Mouse (Mus musculus) bone marrow, adult 2 months (tissue): Measurements from ENCODE around the gene Dus2. TPM values are rescaled to one million over a fixed set of nuclear protein-coding genes. Genes with fewer than 3 reads are reported as not detected.
"Not testable (repeated sequence)": the region's sequence is repeated elsewhere in the genome, so short reads cannot be mapped to it uniquely, and the experiment has no call there.

Experiments used
- H3K27ac ChIP-seq: fragments of 200-500 bp; 2 replicates; pipeline ENCODE4 v1.5.1; 2012; ENCODE audit warnings: low read depth, mild to moderate bottlenecking, control low read depth, inconsistent platforms, low read length; ENCODE audit not compliant: control insufficient read depth, poor library complexity, insufficient read depth
- H3K4me1 ChIP-seq: fragments of 200-500 bp; 2 replicates; pipeline ENCODE4 v1.6.1; 2011; ENCODE audit warnings: low read length; ENCODE audit not compliant: control insufficient read depth, insufficient read depth
- H3K4me3 ChIP-seq: fragments of 200-500 bp; replicated peaks from 2 replicates; pipeline ENCODE3; 2011; ENCODE audit warnings: mild to moderate bottlenecking, low read depth, low read length, control low read depth; ENCODE audit not compliant: control insufficient read depth
- CTCF ChIP-seq: fragments of 200-500 bp; IDR thresholded peaks from 2 replicates; pipeline ENCODE4 v1.5.1; 2011; ENCODE audit warnings: low read length, control low read depth; ENCODE audit not compliant: control insufficient read depth, insufficient read depth
- POLR2A ChIP-seq: fragments of 200-500 bp; IDR thresholded peaks from 2 replicates; pipeline ENCODE4 v1.6.1; 2011; ENCODE audit warnings: low read depth, mild to moderate bottlenecking, control low read depth, low read length, borderline replicate concordance; ENCODE audit not compliant: control insufficient read depth
- WGBS: fragments of 180-500 bp; shearing (Covaris S2); methylation state at CpG from one replicate; pipeline ENCODE4 v1.1.7; 2018; 5-methylcytosine and 5-hydroxymethylcytosine counted together
- polyA plus RNA-seq: library from polyadenylated mRNA; stranded (reverse); fragments of >200 nt; gene quantifications from 2 replicates; pipeline ENCODE4 v1.2.4, GENCODE M21; 2011; ENCODE audit warnings: low replicate concordance; ENCODE audit not compliant: missing spikeins, insufficient read depth, insufficient read length

The Dus2 gene
- polyA plus RNA-seq, 1 experiment: 13.5 TPM

DNA sequence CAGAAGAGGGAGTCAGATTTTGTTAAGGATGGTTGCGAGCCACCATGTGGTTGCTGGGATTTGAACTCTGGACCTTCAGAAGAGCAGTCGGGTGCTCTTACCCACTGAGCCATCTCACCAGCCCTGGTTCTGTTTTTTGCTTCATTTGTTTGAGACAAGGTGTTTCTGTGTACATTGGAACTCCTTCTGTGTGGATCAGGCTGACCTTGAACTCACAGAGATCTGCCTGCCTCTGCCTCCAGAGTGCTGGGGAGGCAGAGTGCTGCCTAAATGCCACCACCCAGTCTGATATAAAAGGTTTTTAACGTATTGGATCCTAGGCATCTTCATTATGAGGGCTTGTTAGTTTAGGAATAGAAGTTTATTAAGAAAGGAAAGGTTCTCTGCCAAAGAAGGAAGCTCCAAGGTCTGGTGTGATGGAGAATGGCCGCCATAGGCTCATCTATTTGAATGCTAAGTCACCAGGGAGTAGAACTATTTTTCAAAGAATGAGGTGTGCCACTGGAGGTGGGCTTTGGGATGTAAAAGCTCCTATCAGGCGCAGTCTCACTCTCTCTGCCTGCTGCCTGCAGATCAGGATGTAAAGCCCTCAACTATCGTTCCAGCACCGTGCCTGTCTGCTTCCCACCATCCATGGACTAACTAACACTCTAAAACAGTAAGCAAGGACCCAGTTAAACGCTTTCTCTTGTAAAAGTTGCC, 20.0 kb upstream of the Dus2 start:
- Histone ChIP-seq H3K4me1 (no peaks in the 10 kb centered on the region), H3K4me3 (no peak overlapping the region), H3K27ac (no peak overlapping the region)
- TF ChIP-seq CTCF: no peak
- no peak for TF ChIP-seq POLR2A
- 82% methylated on average over 8 of the region's 8 CpGs for WGBS

GRCm38 (mm10) chr8:105975363-105975762, 15.8 kb upstream of the Dus2 start:
- H3K4me3 ChIP-seq: no peak overlapping the region
- H3K4me1 ChIP-seq: no peaks in the 10 kb centered on the region; the same call in 1 of the 2 replicates
- TF ChIP-seq POLR2A: no peak
- no peak for TF ChIP-seq CTCF
- 74% methylated on average over 7 of the region's 7 CpGs for WGBS
- H3K27ac ChIP-seq: no peak overlapping the region

DNA sequence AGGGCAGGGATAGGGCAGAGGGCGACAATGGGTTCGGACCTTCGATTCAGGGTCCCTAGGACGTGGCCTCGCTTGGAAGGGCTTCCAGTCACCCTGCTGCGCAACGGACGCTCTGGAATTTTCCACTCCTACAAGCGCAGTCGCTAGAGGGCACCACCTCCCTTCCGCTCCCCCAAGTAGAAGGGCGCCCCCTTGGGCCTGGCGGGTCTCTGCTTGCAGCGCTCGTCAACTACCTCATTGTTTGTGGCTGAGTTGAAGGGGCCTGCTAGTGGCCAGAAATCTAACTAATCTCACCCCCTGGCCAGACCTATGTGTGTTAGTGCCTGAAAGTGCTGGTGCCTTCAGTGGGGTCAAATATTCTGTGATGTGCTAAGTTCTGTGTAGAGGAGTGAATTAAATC, 11.8 kb upstream of the Dus2 start, which contains the start of gene Dpep3:
Gene Dpep3 (minus strand): TSS at position 105 of the 400 bp plus-strand sequence.
- WGBS: 90% methylated on average over 15 of the region's 15 CpGs
- Histone ChIP-seq H3K4me3 (no peak within 1 kb of the TSS), H3K27ac (no peak within 1 kb of the TSS), H3K4me1 (peaks cover 2% of the 10 kb centered on the region)
- no peak for TF ChIP-seq POLR2A
- TF ChIP-seq CTCF: no peak

DNA sequence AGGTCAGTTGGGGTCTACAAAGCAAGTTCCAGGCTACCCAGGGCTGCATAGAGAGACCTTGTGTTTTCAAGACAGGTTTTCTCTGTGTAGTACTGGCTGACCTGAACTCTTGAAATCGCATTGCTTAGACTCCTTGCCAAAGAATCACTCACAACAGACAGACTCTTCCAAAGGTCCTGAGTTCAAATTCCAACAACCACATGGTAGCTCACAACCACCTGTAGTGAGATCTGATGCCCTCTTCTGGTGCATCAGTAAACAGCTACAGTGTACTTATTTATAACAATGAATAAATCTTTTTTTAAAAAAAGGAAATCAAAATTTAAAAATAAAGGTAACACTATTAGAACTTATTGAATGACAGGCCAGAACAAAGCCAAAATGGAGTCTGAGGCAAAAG, 10.0 kb upstream of the Dus2 start:
- Histone ChIP-seq H3K4me1 (peaks cover 2% of the 10 kb centered on the region), H3K4me3 (no peak overlapping the region), H3K27ac (no peak overlapping the region)
- TF ChIP-seq CTCF: no peak
- no peak for TF ChIP-seq POLR2A
- 95% methylated on average over 1 of the region's 1 CpGs for WGBS

DNA sequence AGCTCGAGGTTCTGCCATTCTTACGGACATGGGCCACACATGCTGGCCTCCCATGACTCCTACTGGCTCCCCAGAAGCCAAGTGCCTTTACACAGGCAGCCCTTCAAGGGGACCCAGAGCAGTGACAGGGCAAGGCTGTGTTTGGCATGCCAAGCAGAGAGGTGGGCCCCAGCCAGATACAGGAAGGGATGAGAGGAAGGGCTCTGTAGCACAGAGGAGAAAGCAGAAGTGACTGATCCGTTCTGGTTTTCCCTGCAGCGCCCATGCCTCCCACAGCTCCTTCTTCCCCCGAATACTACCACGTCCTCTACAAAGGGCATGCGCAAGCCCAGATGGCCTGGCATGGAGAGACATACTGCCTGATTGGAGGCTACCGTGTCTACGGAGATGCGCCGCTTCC, 7.7 kb upstream of the Dus2 start:
- not testable (repeated sequence) for H3K4me1 ChIP-seq, H3K4me3 ChIP-seq, H3K27ac ChIP-seq
- WGBS: 25% methylated on average over 11 of the region's 11 CpGs

DNA sequence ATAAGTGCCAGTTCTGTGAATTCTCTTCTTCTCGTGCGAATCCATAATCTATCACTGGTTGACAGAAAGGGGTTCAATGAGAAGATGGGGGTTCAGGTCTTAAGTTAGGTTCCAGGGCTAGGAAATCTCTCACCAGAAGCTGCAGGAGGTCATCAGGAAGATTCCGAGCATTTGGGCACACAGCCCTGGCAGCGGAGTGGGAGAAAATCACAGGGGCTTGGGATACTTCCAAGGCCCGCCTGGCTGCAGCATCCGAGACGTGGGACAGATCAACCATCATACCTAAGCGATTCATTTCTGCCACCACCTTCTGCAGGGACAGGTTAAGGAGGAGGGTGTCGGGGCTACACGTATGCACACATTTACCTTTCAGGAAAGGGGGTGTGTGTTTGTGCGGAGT, 2.6 kb upstream of the Dus2 start:
- H3K4me1 ChIP-seq: no peaks in the 10 kb centered on the region; the same call in 1 of the 2 replicates
- TF ChIP-seq POLR2A: no peak
- TF ChIP-seq CTCF: no peak
- no peak overlapping the region for H3K27ac ChIP-seq
- WGBS: 80% methylated on average over 11 of the region's 11 CpGs
- no peak overlapping the region for H3K4me3 ChIP-seq

DNA sequence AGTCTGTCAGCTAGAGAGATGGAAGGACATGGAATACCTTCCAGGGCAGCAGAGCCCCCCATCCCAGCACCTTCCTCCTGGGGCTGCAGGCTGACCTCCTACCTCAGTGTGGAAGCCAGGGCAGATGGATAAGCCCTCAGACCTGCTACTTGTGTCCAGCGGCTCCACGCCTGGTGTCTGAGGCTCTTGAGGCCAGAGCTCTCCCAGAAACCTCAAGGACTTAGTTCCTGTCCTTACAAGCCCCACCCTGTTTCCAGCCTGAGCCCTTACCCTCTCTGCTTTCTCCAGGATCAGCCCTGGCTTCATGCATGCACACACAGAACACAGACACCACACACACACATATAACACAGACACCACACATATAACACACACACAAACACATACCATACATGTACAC, 409 bp downstream of the Dus2 start:
- TF ChIP-seq POLR2A (no peak), CTCF (no peak)
- no peak overlapping the region for H3K4me3 ChIP-seq
- WGBS: 44% methylated on average over 2 of the region's 2 CpGs
- no peak overlapping the region for H3K27ac ChIP-seq
- peaks cover 3% of the 10 kb centered on the region; the same call in 1 of the 2 replicates for H3K4me1 ChIP-seq

DNA sequence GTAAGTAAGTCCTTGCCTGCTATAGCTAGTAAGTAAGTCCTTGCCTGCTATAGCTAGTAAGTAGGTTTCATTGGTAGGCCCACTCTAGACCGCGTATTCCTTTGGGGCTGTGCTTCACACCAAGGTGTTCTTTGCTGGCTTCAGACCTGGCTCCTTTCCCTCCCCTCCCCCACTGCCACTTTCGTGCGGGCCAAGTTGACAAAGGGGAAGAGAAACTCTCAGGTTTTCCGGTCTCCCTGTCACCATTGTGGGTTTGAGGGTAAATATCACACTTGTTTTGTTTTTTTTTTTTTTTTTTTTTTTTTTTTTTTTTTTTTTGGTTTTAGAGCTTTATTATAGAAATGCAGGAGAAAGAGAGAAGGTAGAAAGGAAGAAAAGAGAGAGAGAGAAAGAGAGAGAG, 1.4 kb downstream of the Dus2 start:
- Histone ChIP-seq H3K4me1 (peaks cover 4% of the 10 kb centered on the region; the same call in 1 of the 2 replicates), H3K4me3 (no peak overlapping the region), H3K27ac (no peak overlapping the region)
- TF ChIP-seq CTCF: no peak
- TF ChIP-seq POLR2A: no peak
- WGBS: 37% methylated on average over 5 of the region's 5 CpGs

DNA sequence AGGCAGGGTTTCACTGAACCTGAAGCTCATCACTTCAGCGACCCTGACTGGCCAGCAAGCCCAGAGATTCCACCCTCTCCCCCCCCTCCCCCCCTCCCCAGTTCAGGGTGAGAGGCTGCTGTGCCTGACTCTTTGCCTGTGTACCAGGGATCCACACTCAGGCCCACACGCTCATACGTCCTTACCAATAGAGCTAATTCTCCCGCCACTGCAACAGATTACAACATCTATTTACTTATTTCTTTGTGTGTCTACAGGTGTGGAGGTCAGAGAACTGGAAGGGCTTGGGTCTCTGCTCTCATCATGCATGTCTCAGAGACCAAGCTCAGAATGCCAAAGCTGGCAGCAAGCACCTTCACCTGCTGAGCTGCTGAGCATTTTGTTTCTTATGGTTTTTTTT, 2.1 kb downstream of the Dus2 start:
- WGBS: 72% methylated on average over 4 of the region's 4 CpGs
- Histone ChIP-seq H3K4me3 (no peak overlapping the region), H3K4me1 (peaks cover 4% of the 10 kb centered on the region; the same call in 1 of the 2 replicates), H3K27ac (no peak overlapping the region)
- no peak for TF ChIP-seq POLR2A
- TF ChIP-seq CTCF: no peak
